Mouse (Mus musculus) c-Kit-positive CD71-positive TER-119-negative erythroid progenitor cells, embryonic 14.5 days (primary cell): ENCODE data around the gene Adora3.
"Not testable (repeated sequence)": the region's sequence is repeated elsewhere in the genome, so short reads cannot be mapped to it uniquely, and the experiment has no call there.

Experiments used
- DNase-seq: peaks from one replicate; pipeline ENCODE4 v3.0.0-alpha.2; 2013; ENCODE audit warnings: low read depth

Adora3 gene

DNA sequence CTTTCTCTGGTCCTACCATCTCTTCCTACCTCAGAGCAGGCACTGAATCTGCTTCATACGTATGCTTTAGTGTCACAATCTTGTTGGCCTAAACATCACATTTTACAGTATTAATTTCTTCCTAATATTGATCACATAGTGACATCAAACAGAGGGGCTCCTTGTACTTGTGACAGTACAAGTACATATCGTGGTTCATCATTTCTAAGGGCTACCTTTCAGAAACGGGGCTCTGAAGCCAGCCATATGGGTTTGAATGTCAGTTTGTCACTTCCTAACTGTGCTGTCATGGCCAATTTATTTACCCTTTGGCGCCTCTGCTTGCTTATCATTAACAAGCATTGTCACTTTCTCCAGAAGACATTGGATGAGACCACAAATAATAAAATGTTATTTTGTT is 30.8 kb downstream of the Adora3 start:
- DNase-seq: no peak

DNA sequence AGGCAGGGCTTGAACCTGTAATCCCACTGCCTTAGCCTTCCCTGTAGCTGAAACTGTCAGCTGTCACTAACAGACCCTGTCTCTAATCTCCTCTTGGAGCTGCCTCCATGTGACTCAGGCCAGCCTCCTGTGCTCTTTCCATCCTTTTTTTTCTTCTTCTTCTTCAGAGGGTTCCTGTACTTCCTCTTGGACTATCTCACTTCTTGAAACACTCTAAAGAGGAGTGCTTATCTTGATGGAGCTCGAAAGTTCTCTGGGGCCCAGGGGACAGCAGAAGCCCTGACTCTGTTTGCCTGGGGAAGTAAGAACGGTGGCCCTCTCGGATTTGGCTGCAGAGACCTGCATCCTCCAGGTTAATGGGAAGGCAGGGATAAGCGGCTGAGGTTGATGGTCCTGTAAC is 33.6 kb downstream of the Adora3 start:
- DNase-seq: no peak

GRCm38 (mm10) chr3:105904721-105905120 is 34.1 kb downstream of the Adora3 start:
- no peak for DNase-seq

DNA sequence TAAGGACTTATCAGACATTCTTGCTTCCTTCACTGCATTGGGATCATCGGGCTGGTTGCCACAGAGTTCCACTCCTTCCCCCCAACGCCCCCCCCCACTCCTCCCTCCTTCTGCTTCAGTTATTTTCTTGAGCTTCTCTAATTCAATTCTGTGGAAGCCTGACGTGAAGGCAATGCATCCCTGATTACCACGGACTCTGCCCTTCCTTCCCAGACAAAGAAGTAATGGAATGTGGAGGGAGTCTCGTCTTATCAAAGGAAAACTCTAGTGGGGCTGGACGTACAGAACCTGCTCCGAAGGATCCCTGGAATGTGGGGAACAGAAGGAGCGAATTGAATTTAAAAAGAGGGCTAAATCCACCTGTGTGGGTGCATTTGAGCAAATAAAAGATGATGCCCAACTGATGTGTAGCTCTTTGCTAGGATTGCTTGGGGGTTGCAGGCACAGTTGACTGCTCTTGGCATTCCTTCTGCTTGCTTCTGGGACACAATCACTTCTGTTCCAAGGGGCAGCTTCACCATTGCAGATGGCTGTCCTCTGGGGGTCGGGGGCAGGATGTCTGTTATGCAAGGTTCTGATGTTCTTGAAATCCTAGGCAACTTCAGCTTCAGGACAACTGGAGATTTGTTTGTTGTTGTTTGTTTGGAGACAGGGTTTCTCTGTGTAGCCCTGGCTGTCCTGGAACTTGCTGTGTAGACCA is 37.4 kb downstream of the Adora3 start:
- DNase-seq: no peak

- no peak for DNase-seq
These were observed 38.3 kb downstream of the Adora3 start for GRCm38 (mm10) chr3:105908976-105909375.

- no peak for DNase-seq
These were observed 40.0 kb downstream of the Adora3 start for GRCm38 (mm10) chr3:105910519-105911190.

DNA sequence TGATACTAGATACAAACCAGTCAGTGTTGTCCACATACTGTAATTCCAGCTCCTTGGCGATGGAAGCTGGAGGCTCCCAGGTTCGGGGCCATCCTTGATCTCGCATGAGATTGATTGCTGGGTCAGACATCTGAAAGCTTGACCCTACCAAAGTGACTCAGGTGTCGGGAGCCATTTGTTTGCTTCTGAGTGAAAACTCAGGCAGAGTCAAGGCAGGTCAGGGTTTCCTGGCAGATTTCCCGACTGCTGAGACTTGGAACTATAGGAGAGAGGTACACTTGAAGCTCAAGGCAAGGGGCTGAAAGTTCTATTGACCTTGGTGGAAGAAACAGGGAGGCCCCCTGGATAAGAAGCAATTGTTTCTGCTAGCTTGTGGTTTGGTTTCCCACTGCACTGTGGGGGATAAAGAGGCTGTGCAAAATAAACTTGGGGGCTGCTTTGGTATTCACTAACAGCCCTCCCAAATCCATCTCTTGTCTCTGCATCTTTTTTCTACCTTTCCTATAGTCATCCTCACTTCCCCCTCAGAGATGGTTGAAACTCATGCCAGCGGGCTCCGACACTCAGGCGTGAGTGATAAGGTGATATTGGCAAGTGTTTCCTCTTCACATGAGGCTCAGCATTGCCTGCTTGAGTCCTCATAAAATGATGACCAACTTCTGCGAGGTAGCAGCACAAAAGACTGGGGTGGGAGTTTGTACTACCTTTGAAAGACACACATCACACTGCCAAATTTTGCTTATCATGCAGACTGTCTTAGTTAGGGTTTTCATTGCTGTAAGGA is 41.6 kb downstream of the Adora3 start:
- no peak for DNase-seq

- peak; percentile 50 for DNase-seq
These were observed 43.4 kb downstream of the Adora3 start for GRCm38 (mm10) chr3:105913839-105914681.

DNA sequence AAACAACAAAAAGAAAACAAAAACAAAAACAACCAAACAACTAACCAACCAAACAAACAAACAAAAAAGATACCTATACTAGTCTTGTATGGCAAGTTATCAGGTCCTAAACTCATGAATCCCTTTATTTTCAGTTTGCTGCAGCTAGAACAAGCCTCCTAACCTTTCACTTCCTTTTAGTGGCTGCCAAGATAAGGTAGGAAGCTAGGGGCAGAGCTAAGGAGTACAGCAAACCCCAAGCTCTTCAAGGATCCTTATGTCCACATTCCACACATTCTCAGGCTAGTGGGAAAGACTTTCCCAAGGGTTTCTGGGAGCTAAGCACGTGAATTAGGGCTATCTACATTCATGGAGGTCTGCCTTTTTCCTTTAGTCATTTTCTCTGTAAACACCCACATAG is 44.6 kb downstream of the Adora3 start:
- DNase-seq: no peak

GRCm38 (mm10) chr3:105916455-105916854 is 45.8 kb downstream of the Adora3 start:
- not testable (repeated sequence) for DNase-seq

DNA sequence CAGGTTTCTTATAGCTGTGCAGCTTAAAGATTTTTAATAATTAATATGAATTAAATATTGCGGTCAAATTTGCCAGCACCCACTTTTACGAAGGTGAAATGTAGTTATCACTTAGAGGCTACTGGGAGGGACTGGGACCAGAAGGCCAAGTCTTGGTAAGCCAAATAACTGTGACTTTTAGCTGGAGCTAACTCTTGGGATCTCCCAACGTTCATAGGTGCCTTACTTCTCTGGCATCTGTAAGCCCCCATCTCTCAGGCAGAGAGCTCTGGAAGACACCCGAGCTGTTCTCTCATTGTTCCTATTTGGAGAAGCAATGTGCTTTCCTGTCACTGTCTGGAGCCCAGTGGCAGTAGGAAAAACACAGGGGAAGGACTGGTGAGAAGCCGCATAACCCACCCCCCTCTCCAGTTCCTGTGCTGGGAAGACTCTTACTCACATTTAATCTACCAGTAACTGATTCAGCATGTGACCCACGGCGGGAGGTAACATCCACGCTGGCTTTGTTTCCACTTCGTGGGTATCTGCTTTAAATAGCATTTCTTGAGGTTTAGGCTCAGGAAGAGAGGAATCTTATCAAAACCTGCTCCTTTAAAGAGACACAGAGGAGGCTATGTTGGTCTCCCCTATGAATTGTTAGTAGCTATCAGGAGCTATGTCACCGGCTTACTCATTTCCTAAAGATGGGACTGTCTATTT is 47.1 kb downstream of the Adora3 start:
- DNase-seq: no peak

DNA sequence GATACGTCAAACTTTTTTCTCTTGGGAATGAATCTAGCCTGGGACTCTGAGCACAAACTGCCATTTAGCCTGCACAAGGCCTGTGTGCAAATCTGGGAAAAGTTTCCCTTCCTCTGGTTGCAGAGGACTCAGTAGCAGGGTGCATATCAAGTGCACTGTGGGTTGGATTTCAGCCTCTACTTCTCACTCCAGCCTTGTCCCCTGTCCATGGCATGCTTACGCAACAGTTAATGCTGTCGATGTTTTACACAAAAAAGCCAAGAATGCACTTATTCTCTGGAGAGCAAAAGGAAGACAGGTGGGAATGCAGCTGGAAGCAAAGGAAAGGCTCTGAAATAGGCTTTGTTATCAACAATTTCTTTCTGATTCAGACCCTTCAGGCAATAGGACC is 47.7 kb downstream of the Adora3 start:
- no peak for DNase-seq

GRCm38 (mm10) chr3:105920743-105921142 is 50.1 kb downstream of the Adora3 start:
- DNase-seq: not testable (repeated sequence)

DNA sequence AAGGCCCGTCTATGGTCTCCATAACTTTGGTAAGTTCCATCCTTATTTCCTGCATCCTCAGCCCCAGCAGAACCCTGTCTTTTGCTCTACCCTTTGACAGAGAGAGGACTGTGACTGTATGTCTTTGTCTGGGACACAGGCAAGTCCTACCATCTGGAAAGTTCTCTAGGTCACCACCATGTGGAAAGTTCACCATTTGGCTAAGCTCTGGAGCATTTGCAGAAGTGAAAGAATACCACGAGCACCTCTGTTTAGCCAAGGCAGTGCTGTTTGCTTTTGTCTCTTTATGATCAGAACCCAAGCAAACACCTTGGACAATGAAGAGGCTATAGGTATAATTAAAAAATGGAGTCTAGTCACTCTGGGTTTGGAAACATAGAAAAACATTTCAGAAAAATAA is 51.3 kb downstream of the Adora3 start:
- DNase-seq: no peak

DNA sequence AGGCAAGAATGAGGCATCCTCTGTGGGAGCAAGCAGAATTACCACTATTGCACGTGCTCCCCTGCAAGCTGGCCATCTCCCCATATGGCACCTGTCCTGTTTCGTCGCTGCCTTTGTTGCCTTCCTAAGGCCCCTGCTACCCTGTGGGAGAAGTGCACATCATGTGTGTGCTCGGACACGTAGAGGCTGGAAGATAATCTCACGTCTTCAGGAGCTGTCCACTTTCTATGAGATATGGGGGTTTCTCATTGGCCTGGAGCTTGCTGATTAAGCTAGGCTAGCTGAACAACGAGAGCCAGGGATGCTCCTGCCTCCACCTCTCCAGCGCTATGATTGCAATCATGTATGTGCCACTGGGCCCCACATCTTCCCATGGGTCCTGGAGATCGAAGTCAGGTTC is 54.0 kb downstream of the Adora3 start:
- DNase-seq: no peak

DNA sequence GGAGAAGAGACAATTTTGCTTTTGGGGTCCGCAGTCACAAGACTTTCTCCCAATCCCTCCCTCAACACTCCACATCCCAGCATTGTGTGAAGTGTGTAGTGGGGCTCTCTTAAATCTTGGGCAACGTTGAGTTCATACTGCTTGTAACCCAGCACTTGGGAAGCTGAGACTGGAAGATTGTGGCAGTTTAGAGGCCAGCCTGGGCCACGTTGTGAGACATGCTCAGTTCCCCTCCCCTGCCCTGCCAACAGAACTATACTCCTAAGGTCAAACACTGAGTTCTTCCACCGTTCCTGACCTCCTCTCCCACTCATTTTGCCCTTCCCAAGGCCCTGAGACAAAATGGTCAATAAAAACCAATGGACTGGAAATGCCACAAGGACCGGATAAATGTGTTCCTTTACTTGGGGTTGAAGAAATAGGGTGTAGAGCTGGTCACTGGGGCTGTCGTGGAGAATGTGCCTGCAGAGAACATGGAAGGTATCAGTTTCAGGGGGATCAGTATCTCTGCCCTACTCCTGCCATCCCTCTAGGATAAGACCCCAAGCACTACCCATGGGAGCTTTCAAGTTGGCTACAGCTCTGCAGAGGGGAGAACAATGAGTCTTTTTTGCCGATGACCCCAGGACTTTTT is 57.0 kb downstream of the Adora3 start:
- DNase-seq: no peak

GRCm38 (mm10) chr3:105928195-105928569 is 57.5 kb downstream of the Adora3 start:
- no peak for DNase-seq

GRCm38 (mm10) chr3:105928781-105929180 is 58.1 kb downstream of the Adora3 start:
- DNase-seq: no peak

DNA sequence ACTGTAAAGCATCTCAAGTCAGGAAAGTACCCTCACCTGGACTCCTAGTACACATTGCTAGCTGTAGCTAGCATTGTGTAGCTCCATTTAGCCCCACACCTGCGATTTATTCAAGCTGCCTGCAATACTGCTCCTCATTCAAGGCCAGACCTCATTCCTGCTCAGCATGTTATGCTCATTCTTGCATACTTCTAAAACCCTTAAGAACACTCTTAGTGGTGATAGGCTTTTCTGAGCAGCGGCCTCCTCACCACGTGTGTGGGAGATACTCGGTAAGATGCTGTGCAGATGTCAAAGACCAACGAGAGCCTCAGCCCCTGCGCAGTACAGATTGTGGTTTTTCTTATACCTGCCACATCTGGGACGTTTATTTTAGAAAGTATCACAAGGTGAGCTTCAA is 59.2 kb downstream of the Adora3 start:
- no peak for DNase-seq

- DNase-seq: no peak
These were observed 60.4 kb downstream of the Adora3 start for GRCm38 (mm10) chr3:105931095-105931494.
